Mouse (Mus musculus) A20 (cell line): ENCODE data around the gene Ifrd2.

Source experiments
- DNase-seq: peaks from one replicate; pipeline ENCODE4 v3.0.0-alpha.2; 2011; ENCODE audit warnings: low read depth, low spot score

The Ifrd2 gene

DNA sequence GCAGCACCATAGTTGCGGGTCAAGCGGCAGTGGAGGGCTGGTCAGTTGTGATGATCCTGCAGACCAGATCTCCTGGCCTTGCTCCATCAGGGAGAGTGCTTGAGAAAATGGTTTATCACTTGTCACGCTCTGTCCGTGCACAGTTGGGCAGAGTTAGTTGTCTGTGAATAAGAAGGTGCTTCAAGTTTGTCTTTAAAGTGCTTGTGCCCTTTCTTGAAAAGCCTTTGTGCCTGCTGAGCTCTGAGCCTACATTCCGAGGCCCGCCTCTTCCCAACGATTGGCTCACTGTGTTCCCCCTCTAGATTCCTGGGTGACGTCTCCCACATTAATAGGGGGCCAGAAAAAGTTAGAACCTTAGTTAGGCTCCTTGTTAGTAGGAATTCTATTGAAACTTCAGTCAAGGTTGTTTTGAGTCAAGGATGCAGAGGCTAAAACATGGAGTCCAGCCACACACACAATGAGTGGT lies 35.5 kb upstream of the Ifrd2 start:
- DNase-seq = no peak

DNA sequence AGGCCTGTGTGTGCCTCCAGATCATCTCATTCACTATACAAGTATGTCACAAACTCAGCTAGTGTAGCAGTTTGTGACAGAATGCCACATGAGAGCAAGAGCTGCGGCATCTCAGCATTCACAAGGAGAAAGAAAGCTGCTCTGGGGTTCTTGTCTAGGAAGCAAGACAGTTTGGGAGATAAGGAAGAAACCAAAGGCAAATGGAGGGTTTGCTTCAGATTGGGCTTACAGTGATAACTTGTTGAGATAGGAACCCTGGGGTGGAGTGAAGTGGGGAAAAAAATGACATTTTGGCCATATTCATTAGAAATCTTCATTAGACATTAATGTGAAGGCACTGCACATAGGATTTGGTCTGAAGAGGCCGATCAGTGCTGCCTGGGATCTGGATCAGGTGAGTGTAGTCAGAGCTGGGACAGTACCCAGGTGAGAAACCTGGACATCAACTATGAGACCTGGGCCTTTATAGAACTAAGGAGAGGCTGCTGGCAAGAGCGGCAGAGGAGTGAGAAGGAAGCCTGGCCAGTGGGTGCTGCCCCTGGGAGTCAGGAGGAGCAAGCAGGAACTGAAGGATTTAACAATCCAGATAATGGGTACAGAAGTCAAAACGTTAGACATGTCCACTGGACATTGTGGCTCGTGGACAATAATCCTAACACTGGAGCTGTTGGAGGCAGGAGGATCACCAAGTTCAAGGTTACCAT lies 34.6 kb upstream of the Ifrd2 start:
- no peak for DNase-seq

GRCm38 (mm10) chr9:107553541-107554318 lies 33.7 kb upstream of the Ifrd2 start:
- peak; percentile 62 for DNase-seq

DNA sequence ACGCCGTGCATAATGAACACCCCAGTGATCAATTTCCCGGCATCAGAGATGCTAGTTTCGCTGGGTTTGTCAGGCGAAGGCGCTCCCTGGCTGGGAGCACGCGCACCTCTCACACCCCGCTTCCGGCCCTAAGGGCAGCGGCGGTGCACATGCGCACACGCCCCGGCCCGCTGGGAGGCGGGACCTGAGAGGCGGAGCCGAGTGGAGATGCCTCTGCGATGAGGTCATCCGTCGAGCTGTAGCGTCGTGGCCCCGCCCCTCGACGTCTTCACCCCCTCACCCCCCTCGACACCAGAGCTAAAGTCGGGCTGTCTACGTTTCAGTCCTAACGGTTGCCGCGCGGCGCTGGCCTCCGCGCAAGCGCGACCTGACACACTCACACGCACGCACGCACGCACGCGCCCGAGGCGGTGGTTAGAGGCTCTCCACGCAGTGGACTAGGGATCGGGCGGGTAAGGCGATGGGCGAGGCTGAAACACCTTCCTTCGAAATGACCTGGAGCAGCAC lies 33.1 kb upstream of the Ifrd2 start:
- DNase-seq = peak; percentile 100

- DNase-seq = no peak
Measured at GRCm38 (mm10) chr9:107555031-107555457, 32.4 kb upstream of the Ifrd2 start.

GRCm38 (mm10) chr9:107555701-107556100 lies 31.7 kb upstream of the Ifrd2 start:
- no peak for DNase-seq

GRCm38 (mm10) chr9:107556346-107556745 lies 31.1 kb upstream of the Ifrd2 start:
- no peak for DNase-seq

- peak; percentile 96 for DNase-seq
Measured at GRCm38 (mm10) chr9:107563029-107563581, 24.3 kb upstream of the Ifrd2 start, which contains the start of gene Tusc2. Tusc2 (plus strand) TSS chr9:107563255.

DNA sequence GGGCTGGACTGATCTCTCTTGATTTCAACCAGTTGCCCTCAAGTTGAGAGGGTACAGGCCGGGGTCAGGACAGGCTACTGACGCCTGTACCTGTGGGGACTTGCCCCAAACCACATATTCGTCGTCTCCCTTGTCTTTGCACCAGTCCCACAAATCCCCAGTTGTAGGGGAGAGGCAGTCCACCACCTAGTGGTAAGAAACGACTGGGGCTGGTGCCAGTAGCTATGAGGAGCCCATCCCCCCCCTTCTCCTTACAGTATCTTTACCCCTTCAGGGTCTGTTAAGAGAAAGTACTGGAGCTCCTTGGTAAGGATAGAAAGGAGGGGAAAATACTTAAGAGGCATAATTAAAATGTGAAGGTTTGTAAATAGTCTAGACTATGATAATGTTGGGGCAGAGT lies 21.9 kb upstream of the Ifrd2 start:
- peak; percentile 50 for DNase-seq

GRCm38 (mm10) chr9:107566041-107566709 lies 21.3 kb upstream of the Ifrd2 start:
- peak; percentile 82 for DNase-seq

DNA sequence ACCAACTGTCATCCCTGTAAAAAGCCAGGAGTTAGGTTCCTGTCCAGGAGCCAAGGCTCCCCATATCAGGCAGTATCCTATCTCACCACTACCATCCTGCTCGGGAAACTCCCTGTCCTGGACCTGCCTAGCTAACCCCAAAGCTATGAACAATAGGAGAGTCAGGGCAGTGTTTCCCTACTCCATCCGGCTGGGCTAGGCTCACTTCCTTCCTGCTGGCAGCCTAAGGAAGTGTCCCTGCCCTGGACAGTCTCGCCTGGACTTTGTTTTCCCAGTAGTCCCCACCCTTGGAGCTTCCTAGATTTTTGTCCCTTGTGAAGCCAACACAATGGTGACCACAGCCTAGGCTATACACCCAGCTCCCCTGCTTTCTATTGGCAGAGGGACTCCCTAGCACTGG lies 20.6 kb upstream of the Ifrd2 start:
- DNase-seq = no peak

- DNase-seq = no peak
Measured at GRCm38 (mm10) chr9:107567702-107568319, 19.6 kb upstream of the Ifrd2 start, which contains the start of gene Hyal2. Hyal2 (plus strand) TSS chr9:107567945.

GRCm38 (mm10) chr9:107568331-107569261 lies 18.8 kb upstream of the Ifrd2 start:
- DNase-seq = peak; percentile 95

DNA sequence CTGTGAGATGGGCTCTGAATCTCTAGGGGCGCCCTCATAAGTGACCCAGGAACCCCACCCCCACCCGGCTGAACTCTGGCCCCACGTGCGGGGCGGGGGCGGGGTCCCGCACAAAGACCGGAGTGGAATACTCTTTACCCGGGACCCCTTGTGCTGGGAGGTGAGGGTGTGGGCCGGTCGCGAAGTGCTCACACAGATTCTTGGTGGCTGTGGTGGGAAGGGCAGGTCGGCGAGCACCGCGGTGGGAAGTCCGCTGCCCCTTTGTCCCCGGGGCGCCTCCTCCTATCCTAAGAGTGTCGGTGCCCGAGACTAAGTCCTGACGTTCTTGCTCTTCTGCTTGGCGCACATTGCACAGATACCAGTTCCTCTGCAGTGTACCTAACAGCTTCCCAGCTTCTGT lies 18.2 kb upstream of the Ifrd2 start:
- no peak for DNase-seq

DNA sequence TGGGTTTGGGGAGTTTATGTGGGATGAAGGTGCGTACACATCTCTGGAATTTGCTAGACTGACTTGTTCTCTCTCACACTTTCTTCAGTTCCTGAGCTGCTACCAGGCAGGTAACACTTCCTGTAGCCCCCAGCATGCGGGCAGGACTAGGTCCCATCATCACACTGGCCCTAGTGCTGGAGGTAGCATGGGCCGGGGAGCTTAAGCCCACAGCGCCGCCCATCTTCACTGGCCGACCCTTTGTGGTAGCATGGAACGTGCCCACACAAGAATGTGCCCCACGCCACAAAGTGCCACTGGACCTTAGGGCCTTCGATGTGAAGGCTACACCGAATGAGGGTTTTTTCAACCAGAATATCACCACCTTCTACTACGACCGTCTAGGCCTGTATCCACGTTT lies 17.4 kb upstream of the Ifrd2 start:
- no peak for DNase-seq

DNA sequence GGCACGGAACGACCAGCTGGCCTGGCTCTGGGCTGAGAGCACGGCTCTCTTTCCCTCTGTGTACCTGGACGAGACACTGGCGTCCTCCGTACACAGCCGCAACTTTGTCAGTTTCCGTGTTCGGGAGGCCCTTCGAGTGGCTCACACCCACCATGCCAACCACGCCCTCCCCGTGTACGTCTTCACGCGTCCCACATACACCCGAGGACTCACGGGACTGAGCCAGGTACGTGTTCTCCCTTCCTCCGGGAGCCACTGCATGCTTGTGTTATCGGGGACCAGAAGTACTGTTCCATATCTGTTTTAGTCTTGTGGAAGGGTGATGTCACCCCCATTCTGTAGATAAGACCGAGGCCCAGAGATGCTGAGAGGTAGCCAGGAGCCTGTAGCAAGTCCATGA lies 16.6 kb upstream of the Ifrd2 start:
- DNase-seq = no peak

DNA sequence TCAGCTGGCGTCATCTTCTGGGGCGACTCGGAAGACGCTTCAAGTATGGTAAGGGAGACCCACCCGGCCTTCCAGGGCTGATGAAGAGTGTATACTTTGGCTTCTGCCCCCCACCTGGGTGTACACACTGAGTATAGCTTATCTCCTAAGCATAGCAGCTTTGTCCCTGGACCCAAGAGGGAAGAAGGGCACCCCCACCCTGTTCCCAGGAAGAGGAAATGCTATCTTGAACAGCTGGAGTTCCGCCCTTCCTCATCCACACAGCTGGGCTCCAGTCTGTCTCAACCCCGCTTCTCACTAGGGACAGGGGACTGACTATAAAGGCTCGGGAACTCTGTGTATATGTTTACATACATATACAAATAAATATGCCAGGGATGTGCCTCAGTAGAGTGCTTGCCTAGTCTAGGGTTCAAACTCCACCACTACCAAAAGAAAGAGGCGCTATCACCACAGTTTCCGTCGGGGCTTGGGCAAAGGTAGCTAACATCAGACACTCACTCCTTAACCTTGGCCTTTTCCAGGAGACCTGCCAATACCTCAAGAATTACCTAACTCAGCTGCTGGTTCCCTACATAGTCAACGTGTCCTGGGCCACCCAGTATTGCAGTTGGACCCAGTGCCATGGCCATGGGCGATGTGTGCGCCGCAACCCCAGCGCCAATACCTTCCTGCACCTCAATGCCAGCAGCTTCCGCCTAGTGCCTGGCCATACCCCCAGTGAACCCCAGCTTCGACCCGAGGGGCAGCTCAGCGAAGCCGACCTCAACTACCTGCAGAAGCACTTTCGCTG lies 15.7 kb upstream of the Ifrd2 start:
- DNase-seq = no peak

DNA sequence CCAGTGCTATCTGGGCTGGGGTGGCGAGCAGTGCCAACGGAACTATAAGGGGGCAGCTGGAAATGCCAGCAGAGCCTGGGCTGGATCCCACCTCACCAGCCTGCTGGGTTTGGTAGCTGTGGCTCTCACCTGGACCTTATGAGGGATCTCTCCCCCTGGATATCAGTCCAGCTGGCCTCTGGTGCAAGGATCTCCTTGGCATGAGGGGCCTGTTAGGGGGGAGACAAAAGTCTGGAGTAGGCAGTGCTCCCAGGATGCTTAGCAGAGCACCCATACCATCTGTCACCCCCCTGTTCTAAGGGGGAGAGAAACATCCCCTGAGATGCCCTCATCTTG lies 15.1 kb upstream of the Ifrd2 start:
- DNase-seq = no peak

DNA sequence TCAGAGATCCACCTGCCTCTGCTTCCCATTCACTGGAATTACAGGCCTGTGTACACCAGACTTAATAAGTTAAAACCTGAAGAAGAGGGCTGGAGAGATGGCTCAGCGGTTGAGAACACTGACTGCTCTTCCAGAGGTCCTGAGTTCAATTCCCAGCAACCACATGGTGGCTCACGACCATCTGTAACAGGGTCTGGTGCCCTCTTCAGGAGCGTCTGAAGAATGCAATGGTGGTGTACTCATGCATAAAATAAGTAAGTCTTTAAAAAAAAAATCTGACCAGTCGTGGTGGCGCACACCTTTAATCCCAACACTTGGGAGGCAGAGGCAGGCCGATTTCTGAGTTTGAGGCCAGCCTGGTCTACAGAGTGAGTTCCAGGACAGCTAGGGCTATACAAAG lies 13.7 kb upstream of the Ifrd2 start:
- DNase-seq = peak; percentile 60
